Mouse (Mus musculus): ENCODE measurements at regions not wholly inside any gene's neighbourhood (a gene's known extent, or its start where the extent isn't known, plus 50 kb on each side); places are given as distances from the start of the nearest gene placed in this dataset.

DNA sequence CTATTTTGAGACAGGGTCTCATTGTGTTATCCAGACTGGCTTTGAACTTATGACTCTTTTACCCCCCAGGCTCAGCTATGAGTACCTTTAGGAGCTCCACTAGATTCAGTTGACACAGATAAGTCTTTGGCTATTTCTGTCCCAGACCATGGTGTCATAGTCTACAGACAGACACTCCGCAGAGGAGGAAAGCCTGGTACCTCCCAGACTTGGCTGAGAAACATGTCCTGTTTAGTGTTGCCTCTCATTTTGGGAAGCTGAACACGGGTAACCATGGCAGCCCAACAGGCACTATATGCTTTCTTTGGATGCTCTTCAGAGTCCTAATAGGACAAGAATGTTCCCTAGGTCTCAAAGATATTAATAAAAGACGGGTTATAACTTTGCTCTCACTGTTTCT lies 429.0 kb downstream of the Matn1 start:
- no peaks in the 10 kb centered on the region; the same call in 1 of the 2 replicates for H3K27me3 ChIP-seq (ENCODE audit: control insufficient read depth, insufficient read depth, low read length, poor library complexity, severe bottlenecking)
- H3K9ac ChIP-seq (ENCODE audit: low read depth, poor library complexity, severe bottlenecking): no peak overlapping the region
- no peak overlapping the region for H3K4me3 ChIP-seq (ENCODE audit: low read depth, low read length)
- H3K9me3 ChIP-seq (replicated peaks; ENCODE audit: control insufficient read depth, insufficient read depth, low read length, poor library complexity, severe bottlenecking): no peaks in the 10 kb centered on the region
- H3K36me3 ChIP-seq (ENCODE audit: control insufficient read depth, insufficient read depth, low read length, poor library complexity, severe bottlenecking): no peaks in the 10 kb centered on the region
- H3K4me1 ChIP-seq (ENCODE audit: control insufficient read depth, insufficient read depth, low read length): no peaks in the 10 kb centered on the region
- H3K27ac ChIP-seq (ENCODE audit: insufficient read depth, low read length): no peak overlapping the region
- TF ChIP-seq POLR2A (IDR thresholded peaks at IDR 0.05; ENCODE audit: insufficient read depth, low read length) (no peak), EP300 (IDR thresholded peaks at IDR 0.05; ENCODE audit: insufficient read depth, low read depth, low read length) (no peak), CTCF (IDR thresholded peaks at IDR 0.05; ENCODE audit: low read depth, low read length) (no peak)

DNA sequence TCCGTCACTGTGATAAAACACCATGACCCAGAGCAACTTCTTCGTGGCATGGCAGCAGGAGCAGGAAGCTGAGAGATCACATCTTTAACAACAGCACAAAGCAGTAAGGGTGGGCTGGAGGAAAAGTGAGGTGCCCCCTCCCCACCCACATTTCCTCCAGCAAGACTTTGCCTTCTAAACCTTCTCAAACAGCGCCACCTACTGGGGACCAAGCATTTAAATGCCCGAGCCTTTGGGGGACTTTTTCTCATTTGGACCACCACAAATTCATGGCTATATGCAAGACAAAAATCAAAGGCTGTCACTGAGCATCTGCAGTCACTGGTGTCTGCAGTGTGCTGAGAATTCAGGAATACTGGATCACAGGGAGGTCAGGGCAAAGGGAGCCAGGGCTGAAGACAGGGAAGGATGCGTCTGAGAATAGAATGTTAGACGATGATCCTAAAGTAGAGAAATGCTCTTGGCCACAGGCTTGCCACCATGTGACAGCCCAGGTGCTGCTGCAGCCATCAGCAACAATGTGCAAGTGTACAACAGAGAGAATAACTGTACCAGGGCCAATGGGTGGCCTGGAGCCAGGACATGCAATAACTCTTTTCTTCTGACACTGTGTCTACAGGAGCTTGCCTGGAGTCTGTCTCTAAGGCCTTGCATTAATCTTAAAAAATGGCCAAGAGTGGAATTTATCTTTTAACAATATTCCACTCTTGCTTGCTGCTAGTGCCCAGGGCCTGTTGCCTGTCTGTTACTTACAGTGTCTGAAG lies 430.5 kb downstream of the Matn1 start:
- Histone ChIP-seq H3K27me3 (ENCODE audit: control insufficient read depth, insufficient read depth, low read length, poor library complexity, severe bottlenecking) (no peaks in the 10 kb centered on the region; the same call in 1 of the 2 replicates), H3K9ac (ENCODE audit: low read depth, poor library complexity, severe bottlenecking) (no peak overlapping the region), H3K4me1 (ENCODE audit: control insufficient read depth, insufficient read depth, low read length) (no peaks in the 10 kb centered on the region), H3K27ac (ENCODE audit: insufficient read depth, low read length) (no peak overlapping the region), H3K9me3 (replicated peaks; ENCODE audit: control insufficient read depth, insufficient read depth, low read length, poor library complexity, severe bottlenecking) (no peaks in the 10 kb centered on the region), H3K36me3 (ENCODE audit: control insufficient read depth, insufficient read depth, low read length, poor library complexity, severe bottlenecking) (no peaks in the 10 kb centered on the region), H3K4me3 (ENCODE audit: low read depth, low read length) (no peak overlapping the region)
- TF ChIP-seq POLR2A (IDR thresholded peaks at IDR 0.05; ENCODE audit: insufficient read depth, low read length) (no peak), EP300 (IDR thresholded peaks at IDR 0.05; ENCODE audit: insufficient read depth, low read depth, low read length) (no peak), CTCF (IDR thresholded peaks at IDR 0.05; ENCODE audit: low read depth, low read length) (peak; percentile 21)

- Histone ChIP-seq H3K4me3 (ENCODE audit: low read depth, low read length) (no peak overlapping the region), H3K27me3 (ENCODE audit: control insufficient read depth, insufficient read depth, low read length, poor library complexity, severe bottlenecking) (no peaks in the 10 kb centered on the region), H3K9ac (ENCODE audit: low read depth, poor library complexity, severe bottlenecking) (no peak overlapping the region), H3K36me3 (ENCODE audit: control insufficient read depth, insufficient read depth, low read length, poor library complexity, severe bottlenecking) (no peaks in the 10 kb centered on the region), H3K4me1 (ENCODE audit: control insufficient read depth, insufficient read depth, low read length) (no peaks in the 10 kb centered on the region), H3K9me3 (replicated peaks; ENCODE audit: control insufficient read depth, insufficient read depth, low read length, poor library complexity, severe bottlenecking) (no peaks in the 10 kb centered on the region), H3K27ac (ENCODE audit: insufficient read depth, low read length) (no peak overlapping the region)
- TF ChIP-seq CTCF (IDR thresholded peaks at IDR 0.05; ENCODE audit: low read depth, low read length): no peak
- no peak for TF ChIP-seq POLR2A (IDR thresholded peaks at IDR 0.05; ENCODE audit: insufficient read depth, low read length)
- TF ChIP-seq EP300 (IDR thresholded peaks at IDR 0.05; ENCODE audit: insufficient read depth, low read depth, low read length): no peak
Observed at GRCm38 (mm10) chr4:131381063-131381462, 436.9 kb downstream of the Matn1 start.

- H3K9ac ChIP-seq (ENCODE audit: low read depth, poor library complexity, severe bottlenecking): no peak overlapping the region
- H3K4me1 ChIP-seq (ENCODE audit: control insufficient read depth, insufficient read depth, low read length): no peaks in the 10 kb centered on the region
- no peak for TF ChIP-seq EP300 (IDR thresholded peaks at IDR 0.05; ENCODE audit: insufficient read depth, low read depth, low read length)
- H3K27me3 ChIP-seq (ENCODE audit: control insufficient read depth, insufficient read depth, low read length, poor library complexity, severe bottlenecking): no peaks in the 10 kb centered on the region
- no peaks in the 10 kb centered on the region for H3K36me3 ChIP-seq (ENCODE audit: control insufficient read depth, insufficient read depth, low read length, poor library complexity, severe bottlenecking)
- no peak overlapping the region for H3K27ac ChIP-seq (ENCODE audit: insufficient read depth, low read length)
- no peaks in the 10 kb centered on the region for H3K9me3 ChIP-seq (replicated peaks; ENCODE audit: control insufficient read depth, insufficient read depth, low read length, poor library complexity, severe bottlenecking)
- H3K4me3 ChIP-seq (ENCODE audit: low read depth, low read length): no peak overlapping the region
Observed at GRCm38 (mm10) chr4:131381529-131381928, 437.3 kb downstream of the Matn1 start.

- H3K9me3 ChIP-seq (replicated peaks; ENCODE audit: control insufficient read depth, insufficient read depth, low read length, poor library complexity, severe bottlenecking): peaks cover 13% of the 10 kb centered on the region
- no peaks in the 10 kb centered on the region for H3K4me1 ChIP-seq (ENCODE audit: control insufficient read depth, insufficient read depth, low read length)
- H3K4me3 ChIP-seq (ENCODE audit: low read depth, low read length): no peak overlapping the region
- no peak overlapping the region for H3K27ac ChIP-seq (ENCODE audit: insufficient read depth, low read length)
- no peaks in the 10 kb centered on the region for H3K36me3 ChIP-seq (ENCODE audit: control insufficient read depth, insufficient read depth, low read length, poor library complexity, severe bottlenecking)
- no peak overlapping the region for H3K9ac ChIP-seq (ENCODE audit: low read depth, poor library complexity, severe bottlenecking)
- TF ChIP-seq EP300 (IDR thresholded peaks at IDR 0.05; ENCODE audit: insufficient read depth, low read depth, low read length) (no peak), CTCF (IDR thresholded peaks at IDR 0.05; ENCODE audit: low read depth, low read length) (no peak), POLR2A (IDR thresholded peaks at IDR 0.05; ENCODE audit: insufficient read depth, low read length) (no peak)
- no peaks in the 10 kb centered on the region for H3K27me3 ChIP-seq (ENCODE audit: control insufficient read depth, insufficient read depth, low read length, poor library complexity, severe bottlenecking)
Observed at GRCm38 (mm10) chr4:131383862-131384261, 439.7 kb downstream of the Matn1 start.

DNA sequence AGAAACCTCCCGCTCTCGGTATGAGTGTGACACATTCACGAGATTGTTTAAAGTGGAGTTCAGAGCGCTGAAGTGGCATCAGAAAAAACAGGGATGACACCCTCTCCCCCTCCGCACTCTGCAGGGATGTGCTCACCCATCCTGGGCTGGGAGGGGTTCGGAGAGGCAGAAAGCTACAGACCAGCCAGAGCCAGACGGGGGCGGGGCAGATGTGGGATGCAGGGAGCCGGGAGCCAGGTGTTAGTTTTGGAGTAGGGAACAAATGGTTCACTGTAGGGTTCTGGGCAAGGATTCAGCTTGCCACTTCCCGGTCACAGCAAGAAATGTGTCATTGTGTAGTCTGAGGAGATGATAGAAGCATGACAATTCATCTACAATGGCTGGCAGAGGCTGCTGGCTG lies 442.8 kb downstream of the Matn1 start:
- H3K27me3 ChIP-seq (ENCODE audit: control insufficient read depth, insufficient read depth, low read length, poor library complexity, severe bottlenecking): no peaks in the 10 kb centered on the region
- no peaks in the 10 kb centered on the region for H3K4me1 ChIP-seq (ENCODE audit: control insufficient read depth, insufficient read depth, low read length)
- H3K9ac ChIP-seq (ENCODE audit: low read depth, poor library complexity, severe bottlenecking): no peak overlapping the region
- no peak overlapping the region for H3K27ac ChIP-seq (ENCODE audit: insufficient read depth, low read length)
- no peak overlapping the region for H3K4me3 ChIP-seq (ENCODE audit: low read depth, low read length)
- peaks cover 13% of the 10 kb centered on the region for H3K9me3 ChIP-seq (replicated peaks; ENCODE audit: control insufficient read depth, insufficient read depth, low read length, poor library complexity, severe bottlenecking)
- no peaks in the 10 kb centered on the region for H3K36me3 ChIP-seq (ENCODE audit: control insufficient read depth, insufficient read depth, low read length, poor library complexity, severe bottlenecking)
- TF ChIP-seq POLR2A (IDR thresholded peaks at IDR 0.05; ENCODE audit: insufficient read depth, low read length) (no peak), CTCF (IDR thresholded peaks at IDR 0.05; ENCODE audit: low read depth, low read length) (no peak), EP300 (IDR thresholded peaks at IDR 0.05; ENCODE audit: insufficient read depth, low read depth, low read length) (no peak)

Data from ES-Bruce4 (cell line).